Mouse (Mus musculus) liver, postnatal 0 days (tissue): ENCODE data around the gene Cd164l2.

Source experiments
- CTCF ChIP-seq: sonication (generic); IDR thresholded peaks from 2 replicates; pipeline ENCODE4 v1.5.1; 2016; ENCODE audit warnings: antibody characterized with exemption, low read depth
- EP300 ChIP-seq: IDR thresholded peaks from 2 replicates; pipeline ENCODE4 v1.6.1; 2016; ENCODE audit warnings: antibody characterized with exemption, low read depth, mild to moderate bottlenecking

GRCm38 (mm10) chr4:133184898-133185665 is 26.8 kb upstream of the Cd164l2 start:
- TF ChIP-seq CTCF = no peak
- TF ChIP-seq EP300 = no peak
